In the genomic region with DNA sequence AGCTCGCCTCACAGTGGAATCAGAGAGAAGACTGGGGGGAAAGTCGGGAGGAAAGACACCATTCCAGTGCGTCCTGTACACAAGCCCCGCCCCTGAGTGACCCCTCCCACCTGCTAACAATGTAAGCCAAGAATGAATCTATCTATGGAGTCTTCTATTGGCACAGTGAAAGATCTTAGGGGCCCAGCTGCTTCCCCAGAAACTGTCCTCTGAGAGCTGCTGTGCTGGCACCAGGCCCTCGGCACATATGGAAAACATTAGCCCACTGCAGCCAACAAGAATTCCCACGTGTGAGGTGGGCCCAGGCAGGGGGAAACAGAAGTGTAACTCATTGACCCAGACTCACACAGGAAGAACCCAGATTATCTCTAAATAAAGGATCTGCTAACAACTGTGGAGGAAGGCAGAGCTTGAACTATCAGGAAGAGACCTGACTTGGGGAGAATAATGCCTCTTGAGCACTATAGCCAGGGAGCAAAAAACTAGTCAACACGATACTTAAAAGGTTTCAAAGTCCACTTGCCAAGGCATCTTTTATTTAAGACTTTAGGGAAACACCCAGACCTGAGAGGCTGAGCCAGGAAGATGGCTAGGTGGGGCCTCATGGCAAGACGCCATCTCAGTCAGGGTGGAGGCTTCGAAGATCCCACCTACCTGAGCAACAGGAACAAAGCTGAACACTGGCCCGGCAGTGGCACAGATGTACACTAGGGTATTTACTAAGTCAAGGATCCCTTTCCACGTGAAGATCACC, we compare ENCODE assay signal across 10 mouse cellular contexts.
A peak's percentile ranks its signal among the peaks of the same experiment; 100 is the strongest.
DNase-seq lines count a peak whose midpoint lies in the region; ATAC-seq and TF ChIP-seq lines count a peak whose summit lies in the region.
"Had no signal": no experiment of that assay in that cellular context is flagged by ENCODE, and none has a peak within 500 bp of the region (broad histone marks: within the 10 kb centered on the region; RNA-seq: fewer than 3 reads in every experiment).

No protein-coding gene starts in this region.

- no peaks in the 10 kb centered on the region for H3K27me3 ChIP-seq in stomach, embryonic 14.5 days (ENCODE audit: control insufficient read depth, insufficient read depth, low read length)
- no peaks in the 10 kb centered on the region for H3K27me3 ChIP-seq in stomach, postnatal 0 days (ENCODE audit: control insufficient read depth, insufficient read depth, low read length)
- no peaks in the 10 kb centered on the region for H3K27me3 ChIP-seq in heart, postnatal 0 days (ENCODE audit: control insufficient read depth, insufficient read depth, low read length)

- DNase-seq in cerebellum, postnatal 10 days = peak; percentile 44 to 67
- DNase-seq in cerebellum, adult 11 months = no peak
- no peak for DNase-seq in stomach, postnatal 0 days (ENCODE audit: low spot score)
- DNase-seq in heart, postnatal 0 days (ENCODE audit: low spot score) = no peak
- peak; percentile 2 for DNase-seq in yolk sac, embryonic 10.5 days (ENCODE audit: low spot score)
- no peak for DNase-seq in spleen, postnatal 36 days (ENCODE audit: low spot score in 2 of 2)
- DNase-seq: adrenal gland, postnatal 25 days; cerebellum, postnatal 36 days had no signal

- no peaks in the 10 kb centered on the region for H3K9me3 ChIP-seq in stomach, embryonic 14.5 days (ENCODE audit: control insufficient read depth, low read depth, low read length)
- no peaks in the 10 kb centered on the region for H3K9me3 ChIP-seq in stomach, postnatal 0 days (ENCODE audit: control insufficient read depth, low read length)
- no peaks in the 10 kb centered on the region for H3K9me3 ChIP-seq in heart, postnatal 0 days (replicated peaks; ENCODE audit: control insufficient read depth, low read length)

- no peak for TF ChIP-seq EP300 in stomach, postnatal 0 days (optimal IDR thresholded peaks at IDR 0.05)
- TF ChIP-seq EP300 in heart, postnatal 0 days (IDR thresholded peaks at IDR 0.05; ENCODE audit: low read depth) = no peak

- H3K4me3 ChIP-seq in stomach, embryonic 14.5 days (ENCODE audit: low read depth, low read length) = no peak overlapping the region
- H3K4me3 ChIP-seq in stomach, postnatal 0 days (ENCODE audit: low read depth, low read length) = no peak overlapping the region
- H3K4me3 ChIP-seq in heart, postnatal 0 days (ENCODE audit: low read depth, low read length) = no peak overlapping the region

- no peak for TF ChIP-seq CTCF in stomach, postnatal 0 days (IDR thresholded peaks at IDR 0.05; ENCODE audit: low read depth)
- no peak for TF ChIP-seq CTCF in heart, postnatal 0 days (IDR thresholded peaks at IDR 0.05; ENCODE audit: low read depth)

- no peaks in the 10 kb centered on the region for H3K36me3 ChIP-seq in stomach, embryonic 14.5 days (ENCODE audit: control insufficient read depth, insufficient read depth, low read length)
- no peaks in the 10 kb centered on the region for H3K36me3 ChIP-seq in stomach, postnatal 0 days (ENCODE audit: control insufficient read depth, insufficient read depth, low read length)
- H3K36me3 ChIP-seq in heart, postnatal 0 days (replicated peaks; ENCODE audit: control insufficient read depth, insufficient read depth, low read length) = no peaks in the 10 kb centered on the region

- 48% methylated on average over 11 of the region's 11 CpGs for WGBS in stomach, embryonic 14.5 days
- WGBS in stomach, postnatal 0 days = 41% methylated on average over 11 of the region's 11 CpGs
- 46% methylated on average over 11 of the region's 11 CpGs for WGBS in heart, postnatal 0 days

- H3K9ac ChIP-seq in stomach, embryonic 14.5 days (replicated peaks; ENCODE audit: low read depth, low read length) = no peak overlapping the region
- no peak overlapping the region for H3K9ac ChIP-seq in stomach, postnatal 0 days (ENCODE audit: low read length)
- no peak overlapping the region for H3K9ac ChIP-seq in heart, postnatal 0 days (replicated peaks; ENCODE audit: low read depth, low read length)

- H3K27ac ChIP-seq in stomach, embryonic 14.5 days (ENCODE audit: low read length) = no peak overlapping the region
- H3K27ac ChIP-seq in stomach, postnatal 0 days (replicated peaks) = no peak overlapping the region
- no peak overlapping the region for H3K27ac ChIP-seq in heart, postnatal 0 days (ENCODE audit: low read depth)

- H3K4me2 ChIP-seq in stomach, embryonic 14.5 days (replicated peaks; ENCODE audit: low read depth, low read length) = no peak overlapping the region
- no peak overlapping the region for H3K4me2 ChIP-seq in stomach, postnatal 0 days (replicated peaks; ENCODE audit: low read depth)
- no peak overlapping the region for H3K4me2 ChIP-seq in heart, postnatal 0 days (ENCODE audit: low read depth, low read length)

- H3K4me1 ChIP-seq in stomach, embryonic 14.5 days (ENCODE audit: control insufficient read depth, insufficient read depth, low read length) = peaks cover 12% of the 10 kb centered on the region
- H3K4me1 ChIP-seq in stomach, postnatal 0 days (replicated peaks; ENCODE audit: control insufficient read depth, insufficient read depth) = no peaks in the 10 kb centered on the region
- peaks cover 3% of the 10 kb centered on the region; the same call in 1 of the 2 replicates for H3K4me1 ChIP-seq in heart, postnatal 0 days (ENCODE audit: control insufficient read depth, insufficient read depth)

- peak; percentile 40; the same call in 1 of the 2 replicates for ATAC-seq in stomach, embryonic 14.5 days (ENCODE audit: insufficient number of reproducible peaks, insufficient read depth, low FRiP score, low read depth)
- no peak for ATAC-seq in stomach, postnatal 0 days (ENCODE audit: low FRiP score, low TSS enrichment)
- ATAC-seq in heart, postnatal 0 days (ENCODE audit: insufficient read depth, low read depth) = peak; percentile 47
- no peak for ATAC-seq in megakaryocyte-erythroid progenitor cell, adult 5-6 weeks (replicated peaks; ENCODE audit: low FRiP score, low TSS enrichment, poor library complexity, severe bottlenecking)

Comparison
In these comparisons a context has a peak if more than half of its experiments do, and no peak if none do; other contexts are left out.
1. DNase-seq: peak in cerebellum, postnatal 10 days (2 of 2) and yolk sac, embryonic 10.5 days (single experiment); none in cerebellum, adult 11 months (single experiment), stomach, postnatal 0 days (single experiment), heart, postnatal 0 days (single experiment) and spleen, postnatal 36 days (0 of 2).
2. ATAC-seq: peak in stomach, embryonic 14.5 days (single experiment) and heart, postnatal 0 days (single experiment); none in stomach, postnatal 0 days (single experiment) and megakaryocyte-erythroid progenitor cell, adult 5-6 weeks (single experiment).